Mouse (Mus musculus) hindbrain, embryonic 16.5 days (tissue): ENCODE results near the gene Map1b. TPM values are rescaled to one million over a fixed set of nuclear protein-coding genes. Genes with fewer than 3 reads are reported as not detected.

Experiments used
- ATAC-seq: fragments of 200-750 bp; cut with Nextera tagmentation; 2 replicates; pipeline ENCODE4 v1.8.0; 2017; ENCODE audit warnings: moderate TSS enrichment, moderate library complexity
- H3K27ac ChIP-seq: fragments of 300-500 bp; sonication (generic); 2 replicates; pipeline ENCODE4 v1.5.1; 2014; ENCODE audit warnings: low read depth, mild to moderate bottlenecking, control low read depth, low read length, moderate library complexity
- H3K27me3 ChIP-seq: fragments of 300-500 bp; sonication (generic); replicated peaks from 2 replicates; pipeline ENCODE4 v1.6.1; 2014; ENCODE audit warnings: low read length; ENCODE audit not compliant: control insufficient read depth, insufficient read depth
- H3K36me3 ChIP-seq: fragments of 300-500 bp; sonication (generic); 2 replicates; pipeline ENCODE4 v1.6.1; 2014; ENCODE audit warnings: mild to moderate bottlenecking, low read length, moderate library complexity, mixed read lengths; ENCODE audit not compliant: control insufficient read depth, insufficient read depth
- H3K4me1 ChIP-seq: fragments of 300-500 bp; sonication (generic); 2 replicates; pipeline ENCODE4 v1.6.1; 2014; ENCODE audit warnings: low read depth, low read length; ENCODE audit not compliant: control insufficient read depth, insufficient read depth
- H3K4me2 ChIP-seq: fragments of 300-500 bp; sonication (generic); 2 replicates; pipeline ENCODE4 v1.6.1; 2014; ENCODE audit warnings: mild to moderate bottlenecking, low read length, control low read depth, moderate library complexity
- H3K4me3 ChIP-seq: fragments of 300-500 bp; sonication (generic); 2 replicates; pipeline ENCODE4 v1.5.1; 2014; ENCODE audit warnings: mild to moderate bottlenecking, low read length, control low read depth, moderate library complexity
- H3K9ac ChIP-seq: fragments of 300-500 bp; sonication (generic); 2 replicates; pipeline ENCODE4 v1.6.1; 2014; ENCODE audit warnings: low read depth, mild to moderate bottlenecking, control low read depth, low read length, moderate library complexity
- H3K9me3 ChIP-seq: fragments of 300-500 bp; sonication (generic); 2 replicates; pipeline ENCODE4 v1.6.1; 2014; ENCODE audit warnings: mild to moderate bottlenecking, low read length, moderate library complexity; ENCODE audit not compliant: control insufficient read depth
- WGBS: fragments of 180-500 bp; shearing (Covaris S2); extraction: QIAGEN DNeasy Blood & Tissue Kit; methylation state at CpG from one replicate; pipeline ENCODE4 v1.1.7; 2014; 5-methylcytosine and 5-hydroxymethylcytosine counted together
- polyA plus RNA-seq: library from polyadenylated mRNA; unstranded; fragments of >200 nt; fragmentation: Nextera tagmentation; extraction: Ambion mirVana; gene quantifications from 2 replicates; pipeline ENCODE4 v1.2.1, GENCODE M21; 2015

Gene Map1b
- polyA plus RNA-seq: 1,907 and 2,195 TPM in 2 replicates

DNA sequence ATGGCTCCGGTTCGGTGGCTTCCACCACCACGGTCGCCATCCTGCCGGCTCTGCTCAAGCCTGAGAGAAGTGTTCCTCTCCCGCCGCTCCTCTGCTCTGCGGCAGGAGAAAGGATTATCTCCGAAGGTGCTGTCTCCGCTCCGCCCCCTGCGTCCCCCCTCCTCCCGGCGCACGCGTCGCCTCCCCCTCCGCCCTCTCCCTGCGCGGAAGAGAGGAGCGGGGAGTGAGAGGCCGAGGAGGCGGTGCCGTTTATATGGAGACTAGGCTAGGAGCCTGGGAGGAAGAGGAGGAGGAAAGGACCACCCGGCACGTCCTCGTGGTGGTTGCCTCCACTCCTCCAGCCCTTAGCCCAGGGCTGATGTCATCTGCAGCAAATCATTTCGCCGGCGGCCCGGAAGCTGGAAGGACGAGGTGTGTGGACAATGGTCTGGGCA lies at the start of gene Map1b:
Gene Map1b (minus strand): TSS at position 93 of the 434 bp plus-strand sequence.
- H3K4me3 ChIP-seq: peak within 1 kb of the TSS; percentile 86
- WGBS: 0% methylated on average over 25 of the region's 32 CpGs
- peaks cover 7% of the 10 kb centered on the region for H3K4me1 ChIP-seq
- peak within 1 kb of the TSS; percentile 99 for H3K27ac ChIP-seq
- H3K27me3 ChIP-seq: no peaks in the 10 kb centered on the region
- H3K4me2 ChIP-seq: peak within 1 kb of the TSS; percentile 89
- ATAC-seq: peak; percentile 93
- H3K9ac ChIP-seq: peak within 1 kb of the TSS; percentile 94
- no peaks in the 10 kb centered on the region for H3K36me3 ChIP-seq
- H3K9me3 ChIP-seq: no peaks in the 10 kb centered on the region

DNA sequence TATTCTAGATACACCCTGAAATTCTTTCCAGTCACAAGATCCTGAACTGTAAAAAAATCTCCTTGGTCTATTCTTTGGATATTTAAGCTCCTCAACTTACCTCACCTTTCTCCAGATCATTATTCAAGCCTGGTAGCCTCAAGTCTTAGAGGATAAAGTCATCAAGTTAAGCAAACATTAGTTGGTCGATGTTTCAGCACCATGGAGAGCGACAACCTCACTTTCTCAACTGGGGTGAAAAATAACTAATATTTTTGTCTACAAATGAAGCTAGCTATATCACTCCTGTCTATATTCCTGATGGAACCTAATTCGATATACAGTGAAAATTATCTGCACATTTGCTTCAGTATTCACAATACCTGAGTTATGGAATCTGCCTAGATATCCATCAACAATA lies 48.0 kb upstream of the Map1b start:
- 45% methylated on average over 3 of the region's 3 CpGs for WGBS
- Histone ChIP-seq H3K4me3 (no peak overlapping the region), H3K27me3 (no peaks in the 10 kb centered on the region), H3K9me3 (no peaks in the 10 kb centered on the region), H3K4me1 (peaks cover 18% of the 10 kb centered on the region), H3K36me3 (no peaks in the 10 kb centered on the region), H3K4me2 (no peak overlapping the region), H3K9ac (no peak overlapping the region), H3K27ac (no peak overlapping the region)
- no peak for ATAC-seq

DNA sequence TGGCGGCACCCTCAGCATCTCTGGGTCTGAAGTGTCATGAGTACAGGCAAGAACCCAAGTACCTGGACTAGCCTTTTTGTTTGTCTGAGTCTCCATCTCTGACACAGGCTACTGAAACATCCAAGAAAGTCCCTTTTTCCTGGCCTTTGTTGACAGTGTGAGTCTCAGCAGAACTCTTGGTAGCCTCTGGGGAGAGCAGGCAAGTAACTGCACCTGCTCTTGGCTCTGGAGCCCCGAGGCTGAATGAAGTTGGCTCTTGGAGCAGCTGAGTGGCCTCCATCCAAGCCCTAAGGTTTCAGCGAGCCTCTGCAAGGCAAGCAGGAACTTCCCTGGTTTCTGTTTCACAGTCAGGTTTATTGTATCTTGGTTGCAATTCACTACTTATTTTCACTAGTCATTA lies 46.7 kb upstream of the Map1b start:
- Histone ChIP-seq H3K4me1 (peaks cover 18% of the 10 kb centered on the region), H3K27me3 (no peaks in the 10 kb centered on the region), H3K9me3 (no peaks in the 10 kb centered on the region), H3K4me2 (no peak overlapping the region), H3K4me3 (no peak overlapping the region), H3K27ac (no peak overlapping the region), H3K36me3 (no peaks in the 10 kb centered on the region), H3K9ac (no peak overlapping the region)
- WGBS: 48% methylated on average over 3 of the region's 3 CpGs
- no peak for ATAC-seq

DNA sequence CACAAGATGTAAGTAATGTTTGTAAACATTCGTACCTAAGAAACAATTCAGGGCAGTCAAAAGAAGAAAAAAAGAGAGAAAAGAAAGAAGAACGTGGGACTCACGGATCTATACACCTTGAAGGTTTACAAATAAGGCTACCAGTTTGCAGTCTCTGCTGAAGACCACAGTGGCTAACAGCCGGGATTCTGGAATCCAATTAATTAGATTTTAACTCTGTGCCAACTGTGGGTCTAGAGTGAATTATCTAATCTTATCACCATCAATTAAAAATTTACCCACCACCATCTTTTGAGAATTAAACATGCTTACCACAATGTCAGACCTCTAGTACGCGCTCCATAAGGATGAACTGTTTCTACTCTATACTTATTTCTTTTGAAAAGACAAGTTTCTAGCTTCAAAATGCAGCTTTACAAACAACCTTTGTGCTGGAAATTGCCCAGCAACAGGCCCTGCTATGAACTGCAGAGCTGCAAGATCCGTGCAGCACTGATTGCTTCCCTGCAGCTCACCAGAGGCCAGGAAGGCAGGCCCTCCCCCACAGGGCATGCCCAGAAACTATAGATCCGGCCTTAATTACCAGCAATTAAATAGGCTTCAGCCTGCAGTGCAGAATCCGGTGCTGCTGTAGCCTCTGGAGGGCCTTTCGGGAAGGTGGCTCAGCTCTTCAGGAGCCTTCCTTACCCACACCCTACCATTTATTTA lies 45.7 kb upstream of the Map1b start:
- Histone ChIP-seq H3K4me3 (no peak overlapping the region), H3K4me2 (no peak overlapping the region), H3K27ac (no peak overlapping the region), H3K9me3 (no peaks in the 10 kb centered on the region), H3K36me3 (no peaks in the 10 kb centered on the region), H3K9ac (no peak overlapping the region), H3K4me1 (peaks cover 18% of the 10 kb centered on the region), H3K27me3 (no peaks in the 10 kb centered on the region)
- WGBS: 38% methylated on average over 10 of the region's 10 CpGs
- peak; percentile 66; the same call in 1 of the 2 replicates for ATAC-seq

DNA sequence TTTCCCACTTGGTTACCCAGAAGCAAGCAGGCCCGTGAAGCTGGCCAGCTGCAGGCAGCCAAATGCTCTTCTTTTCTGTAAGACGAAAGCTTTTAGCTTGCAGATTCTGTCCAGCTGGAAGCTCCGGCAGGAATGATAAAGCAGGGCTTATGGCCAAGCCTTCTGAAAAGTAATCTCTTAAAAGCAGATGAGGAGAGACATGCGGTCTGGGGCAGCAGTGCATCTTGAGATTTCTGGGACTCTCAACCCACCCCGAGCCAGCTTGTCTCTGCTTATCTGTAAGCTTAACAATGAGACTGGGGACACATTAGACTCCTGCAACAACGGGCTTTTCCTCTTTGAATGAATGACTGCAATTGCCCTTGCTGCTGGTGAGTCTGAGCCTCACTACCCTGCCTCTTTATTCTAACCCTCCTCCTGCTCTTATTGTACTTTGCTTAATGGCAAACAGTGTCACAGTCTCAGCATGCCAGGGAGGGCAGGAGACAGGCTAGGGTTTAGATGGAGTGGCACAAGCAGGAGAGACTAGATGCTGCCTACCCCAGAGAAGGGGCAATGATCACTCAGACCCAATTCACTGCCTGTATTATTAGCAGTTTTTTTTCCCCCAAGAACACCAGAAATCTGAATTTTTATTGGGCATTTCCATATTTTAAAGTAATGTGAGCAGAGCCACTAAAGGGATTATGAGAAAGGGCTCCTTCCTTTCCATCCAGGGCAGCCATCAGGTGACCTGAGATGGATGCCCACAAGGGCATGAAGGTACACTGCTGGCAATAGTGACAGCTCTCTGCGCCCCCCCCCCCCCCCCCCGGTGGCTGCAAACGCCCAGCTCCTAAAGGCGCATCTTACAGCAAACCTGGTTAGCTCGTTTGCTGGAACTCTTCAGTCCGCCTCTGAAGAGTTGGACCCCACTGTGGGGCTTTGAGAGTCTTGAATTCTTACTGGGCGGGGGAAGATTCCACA lies 44.6 kb upstream of the Map1b start:
- WGBS: 39% methylated on average over 13 of the region's 13 CpGs
- peaks cover 18% of the 10 kb centered on the region for H3K4me1 ChIP-seq
- H3K27me3 ChIP-seq: no peaks in the 10 kb centered on the region
- no peak overlapping the region for H3K4me2 ChIP-seq
- no peak overlapping the region; the same call in 1 of the 2 replicates for H3K9ac ChIP-seq
- H3K27ac ChIP-seq: no peak overlapping the region
- peak; percentile 51 for ATAC-seq
- H3K36me3 ChIP-seq: no peaks in the 10 kb centered on the region
- H3K4me3 ChIP-seq: no peak overlapping the region
- no peaks in the 10 kb centered on the region for H3K9me3 ChIP-seq

DNA sequence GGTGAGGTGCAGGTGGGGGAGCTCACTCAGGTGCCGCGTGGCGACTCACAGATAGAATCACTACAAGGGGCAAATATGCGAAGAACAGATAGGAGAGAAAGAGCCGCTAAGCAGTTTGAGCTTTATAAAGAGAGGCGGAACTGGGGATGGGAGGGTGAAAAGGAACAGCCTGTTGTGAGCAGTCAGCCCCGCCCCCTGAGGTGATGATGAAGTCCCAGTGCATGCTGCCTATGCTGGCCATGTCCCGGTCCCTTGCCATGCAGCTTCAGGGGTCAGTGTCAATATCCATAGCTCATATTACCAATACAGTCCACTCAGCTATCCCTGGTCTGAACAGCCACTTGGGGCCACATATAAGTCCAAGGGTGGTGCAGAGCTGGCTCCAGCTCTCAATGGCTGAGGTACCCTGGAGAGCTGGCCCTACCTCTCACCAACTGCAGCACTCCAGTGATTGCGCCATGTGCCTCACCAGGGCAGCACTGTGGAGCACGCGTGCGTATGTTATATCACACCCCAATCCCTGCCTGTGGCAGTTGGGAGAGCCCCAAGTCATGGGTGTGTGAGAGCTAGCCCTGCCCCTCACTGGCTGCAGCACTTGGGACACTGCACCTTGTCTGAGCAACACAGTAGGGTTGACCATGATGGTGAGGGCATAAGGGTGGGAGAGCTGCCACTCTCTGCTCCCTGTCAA lies 42.0 kb upstream of the Map1b start:
- H3K9me3 ChIP-seq: no peaks in the 10 kb centered on the region
- WGBS: 77% methylated on average over 12 of the region's 12 CpGs

DNA sequence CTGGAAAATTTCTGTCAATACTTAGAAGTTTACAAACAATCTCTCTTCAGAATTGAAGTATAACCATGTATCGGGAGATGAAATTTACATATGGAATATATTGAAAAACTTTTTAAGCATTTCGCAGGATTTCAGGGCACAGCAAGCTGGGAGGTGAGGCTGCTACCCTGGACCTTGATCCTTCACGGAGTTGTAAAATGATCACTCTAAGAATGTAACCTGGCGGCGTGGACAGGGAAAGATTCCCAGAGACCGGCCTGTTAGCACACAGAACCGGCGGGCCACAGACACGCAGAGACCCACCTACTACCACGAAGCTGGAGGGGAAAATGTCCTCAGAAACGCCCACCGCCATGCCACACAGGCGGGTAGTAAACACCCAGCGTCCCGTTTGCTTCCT lies 41.5 kb upstream of the Map1b start:
- Histone ChIP-seq H3K27ac (no peak overlapping the region), H3K9ac (no peak overlapping the region), H3K27me3 (no peaks in the 10 kb centered on the region), H3K4me1 (peaks cover 18% of the 10 kb centered on the region), H3K36me3 (no peaks in the 10 kb centered on the region), H3K4me3 (no peak overlapping the region), H3K9me3 (no peaks in the 10 kb centered on the region), H3K4me2 (no peak overlapping the region)
- ATAC-seq: no peak
- WGBS: 81% methylated on average over 15 of the region's 15 CpGs

More for the DNA sequence above, 42.0 kb upstream of the Map1b start:
- Histone ChIP-seq H3K4me3 (no peak overlapping the region), H3K36me3 (no peaks in the 10 kb centered on the region), H3K27ac (no peak overlapping the region), H3K4me2 (no peak overlapping the region), H3K27me3 (no peaks in the 10 kb centered on the region), H3K9ac (no peak overlapping the region), H3K4me1 (peaks cover 18% of the 10 kb centered on the region)
- no peak for ATAC-seq

DNA sequence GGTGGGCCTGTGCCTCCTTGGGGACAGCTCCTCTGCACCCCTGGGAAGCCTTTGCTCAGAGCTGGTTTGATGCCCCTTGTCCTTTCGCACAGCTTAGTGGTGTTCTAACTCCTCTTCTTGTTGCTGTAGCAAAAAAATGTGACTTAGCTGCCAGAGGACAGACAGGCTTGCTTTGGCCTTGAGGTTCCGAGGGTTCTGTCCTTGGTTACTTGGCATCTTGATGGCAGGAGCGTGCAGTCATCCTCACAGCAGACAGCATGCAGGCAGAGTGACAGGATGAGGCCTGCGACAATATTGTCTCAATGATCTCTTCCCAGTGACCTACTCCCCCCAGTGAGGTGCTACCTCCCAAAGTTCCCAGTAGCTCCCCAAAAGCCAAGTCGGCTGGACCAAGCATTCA lies 41.0 kb upstream of the Map1b start:
- Histone ChIP-seq H3K36me3 (no peaks in the 10 kb centered on the region), H3K9ac (no peak overlapping the region), H3K27me3 (no peaks in the 10 kb centered on the region), H3K27ac (no peak overlapping the region), H3K9me3 (no peaks in the 10 kb centered on the region), H3K4me1 (peaks cover 17% of the 10 kb centered on the region), H3K4me2 (no peak overlapping the region), H3K4me3 (no peak overlapping the region)
- 84% methylated on average over 5 of the region's 5 CpGs for WGBS
- ATAC-seq: no peak
